Mouse (Mus musculus) testis, postnatal 10 days (tissue): ENCODE measurements around the gene Gspt1.
"Not testable (repeated sequence)": the region's sequence is repeated elsewhere in the genome, so short reads cannot be mapped to it uniquely, and the experiment has no call there.

Experiments used
- DNase-seq: peaks from one replicate; pipeline ENCODE4 v3.0.0; 2021; ENCODE audit warnings: low spot score

Gene Gspt1

GRCm38 (mm10) chr16:11253898-11254722 is at the start of gene Gspt1:
Gene Gspt1 (minus strand): TSS chr16:11254325.
- DNase-seq: peak; percentile 96

GRCm38 (mm10) chr16:11303741-11304140 is 49.6 kb upstream of the Gspt1 start:
- DNase-seq: no peak

DNA sequence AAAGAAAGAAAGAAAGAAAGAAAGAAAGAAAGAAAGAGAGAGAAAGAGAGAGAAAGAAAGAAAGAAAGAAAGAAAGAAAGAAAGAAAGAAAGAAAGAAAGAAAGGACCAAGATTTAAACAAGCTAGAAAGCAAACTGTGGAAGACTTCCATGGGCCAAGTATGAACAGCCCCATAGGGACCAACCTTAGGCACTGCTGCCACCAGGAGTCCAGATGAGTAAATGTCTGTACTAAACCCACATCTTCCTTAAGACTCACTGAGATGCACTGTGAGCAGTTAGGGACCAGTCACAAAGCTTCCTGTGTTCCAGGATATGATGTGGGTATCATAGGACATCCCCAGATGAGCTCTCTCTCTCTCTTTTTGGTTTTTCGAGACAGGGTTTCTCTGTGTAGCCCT is 43.6 kb upstream of the Gspt1 start:
- DNase-seq: not testable (repeated sequence)

- not testable (repeated sequence) for DNase-seq
Observed at GRCm38 (mm10) chr16:11295583-11295982, 41.5 kb upstream of the Gspt1 start.

DNA sequence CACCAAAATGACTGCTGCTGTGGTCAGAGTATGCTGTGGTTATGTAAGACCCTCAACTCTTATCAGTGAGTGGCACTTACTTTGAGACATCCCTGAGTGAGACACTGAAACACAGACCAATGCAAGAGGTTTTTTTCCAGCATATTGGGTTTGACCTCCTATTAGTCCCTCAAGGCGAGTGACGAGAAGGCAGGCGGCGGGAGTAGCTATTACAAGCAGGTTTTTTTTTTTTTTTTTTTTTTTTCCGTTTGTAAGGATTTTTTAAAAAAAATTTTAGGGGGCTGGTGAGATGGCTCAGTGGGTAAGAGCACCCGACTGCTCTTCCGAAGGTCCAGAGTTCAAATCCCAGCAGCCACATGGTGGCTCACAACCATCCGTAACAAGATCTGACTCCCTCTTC is 34.7 kb upstream of the Gspt1 start:
- not testable (repeated sequence) for DNase-seq

- DNase-seq: no peak
Observed at GRCm38 (mm10) chr16:11285949-11286348, 31.8 kb upstream of the Gspt1 start.

DNA sequence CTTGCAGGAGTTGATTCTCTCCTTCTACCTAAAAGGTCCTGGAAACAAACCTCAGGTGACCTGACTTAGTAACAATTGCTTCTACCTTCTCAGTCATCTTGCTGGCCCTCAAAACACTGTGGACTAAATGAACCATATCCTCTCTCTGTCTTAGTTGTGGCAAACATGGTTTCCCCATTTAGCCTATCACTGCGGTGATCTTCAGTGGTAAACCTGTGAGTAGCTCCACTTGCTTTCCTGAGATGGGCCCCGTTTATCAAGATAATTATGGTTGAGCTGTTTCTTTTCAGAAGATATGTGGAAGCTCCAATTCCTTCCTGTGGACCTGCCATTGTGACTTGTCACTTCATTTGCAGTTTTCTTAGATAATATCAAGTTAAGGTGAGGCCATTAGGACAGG is 30.8 kb upstream of the Gspt1 start:
- DNase-seq: no peak

GRCm38 (mm10) chr16:11282655-11283232 is 28.6 kb upstream of the Gspt1 start:
- no peak for DNase-seq

DNA sequence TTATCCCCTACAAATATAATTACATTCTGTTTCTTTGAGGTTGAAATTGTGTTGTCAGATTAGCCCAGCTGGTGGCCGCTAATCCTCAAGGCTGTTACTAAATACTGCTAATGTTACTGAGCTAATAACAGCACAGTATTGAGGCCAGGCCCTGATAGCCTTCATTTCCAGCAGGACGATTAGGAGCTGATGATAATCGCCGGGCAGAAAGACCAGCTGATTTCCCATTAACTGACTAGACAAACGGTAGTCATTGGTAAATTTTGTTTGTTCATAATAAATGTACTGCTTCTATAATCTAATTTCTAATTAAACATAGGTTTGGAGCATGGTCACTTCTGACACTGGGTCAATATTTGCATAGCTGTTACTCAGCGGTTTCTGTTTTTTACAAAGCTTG is 24.7 kb upstream of the Gspt1 start:
- no peak for DNase-seq

DNA sequence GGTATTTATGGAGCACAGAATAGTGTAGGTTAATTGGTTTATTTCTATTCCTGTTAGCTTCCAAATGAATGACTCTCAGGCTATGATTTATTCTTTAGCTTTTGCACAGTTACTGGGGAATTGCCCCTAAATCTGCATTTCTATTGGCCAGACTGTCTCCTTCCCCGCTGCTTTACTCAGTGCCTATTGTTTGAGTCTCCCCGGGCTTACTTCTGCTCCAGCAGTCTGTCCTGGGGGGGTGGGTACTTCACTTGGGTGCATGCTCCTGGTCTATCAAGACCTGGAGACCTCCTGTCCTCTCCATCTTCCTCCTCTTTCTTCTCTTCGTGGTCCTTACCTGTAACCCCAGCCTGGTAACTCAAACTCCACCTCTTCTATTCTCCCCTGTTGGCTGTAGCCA is 22.8 kb upstream of the Gspt1 start:
- DNase-seq: no peak

- no peak for DNase-seq
Observed at GRCm38 (mm10) chr16:11271073-11271472, 16.9 kb upstream of the Gspt1 start.

DNA sequence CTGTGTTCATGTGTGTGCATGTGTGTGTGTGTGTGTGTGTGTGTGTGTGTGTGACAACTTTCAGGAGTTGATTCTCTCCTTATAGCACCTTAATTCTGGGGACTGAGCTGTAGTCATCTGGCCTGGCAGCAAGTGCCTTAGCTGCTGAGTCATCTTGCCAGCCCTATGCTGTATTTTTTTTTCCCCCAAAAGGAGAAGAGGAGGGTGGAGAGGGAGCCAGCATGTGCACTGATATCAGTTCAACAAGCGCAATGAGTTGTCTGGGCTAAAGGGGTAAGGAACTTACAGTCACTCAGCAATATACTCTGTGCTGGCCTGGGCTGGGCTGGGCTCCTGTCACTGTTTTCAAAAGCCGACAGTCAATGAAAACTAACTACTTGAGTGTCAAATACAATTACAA is 16.5 kb upstream of the Gspt1 start:
- no peak for DNase-seq

GRCm38 (mm10) chr16:11269808-11270207 is 15.7 kb upstream of the Gspt1 start:
- DNase-seq: no peak

GRCm38 (mm10) chr16:11266556-11266955 is 12.4 kb upstream of the Gspt1 start:
- no peak for DNase-seq

DNA sequence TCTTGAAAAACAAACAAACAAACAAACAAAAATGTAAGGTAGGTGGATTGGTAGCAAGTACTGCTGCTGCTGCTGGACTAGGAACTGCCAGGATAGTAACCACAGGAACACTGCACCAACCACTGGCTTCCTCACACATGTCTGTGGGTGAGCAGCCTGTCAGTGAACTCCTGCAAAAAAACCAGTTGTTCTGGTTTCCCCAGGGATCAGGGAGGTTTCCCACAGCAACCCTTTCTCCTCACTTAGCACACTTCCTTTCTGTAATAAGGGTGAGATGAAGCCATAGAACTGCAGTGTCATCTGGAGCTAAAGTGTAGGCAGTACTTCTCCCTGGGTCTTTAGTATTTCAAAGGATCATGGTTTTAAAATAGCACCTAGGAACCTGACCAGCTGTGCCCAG is 9.1 kb upstream of the Gspt1 start:
- no peak for DNase-seq

DNA sequence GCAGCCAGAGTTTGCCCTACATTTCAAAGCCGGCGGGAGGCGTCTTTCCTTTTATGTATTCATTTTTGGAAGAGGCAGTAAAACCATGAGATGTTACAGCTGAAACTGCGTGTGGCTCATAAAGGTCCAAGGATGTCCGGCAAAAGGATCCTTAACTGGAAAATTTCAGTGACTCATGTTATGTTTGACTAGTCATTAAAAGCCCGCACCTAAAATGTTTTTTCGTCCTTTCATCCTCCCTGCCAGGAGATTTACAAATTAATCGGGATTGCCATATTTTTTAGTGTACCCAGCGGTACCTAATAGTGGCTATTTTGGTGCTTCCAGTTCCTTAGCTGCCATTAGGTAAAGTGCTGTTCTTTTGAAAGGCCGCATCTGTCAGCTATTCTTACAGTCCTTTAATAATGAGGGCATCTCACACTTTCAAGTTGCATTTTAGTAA is 619 bp upstream of the Gspt1 start:
- no peak for DNase-seq

DNA sequence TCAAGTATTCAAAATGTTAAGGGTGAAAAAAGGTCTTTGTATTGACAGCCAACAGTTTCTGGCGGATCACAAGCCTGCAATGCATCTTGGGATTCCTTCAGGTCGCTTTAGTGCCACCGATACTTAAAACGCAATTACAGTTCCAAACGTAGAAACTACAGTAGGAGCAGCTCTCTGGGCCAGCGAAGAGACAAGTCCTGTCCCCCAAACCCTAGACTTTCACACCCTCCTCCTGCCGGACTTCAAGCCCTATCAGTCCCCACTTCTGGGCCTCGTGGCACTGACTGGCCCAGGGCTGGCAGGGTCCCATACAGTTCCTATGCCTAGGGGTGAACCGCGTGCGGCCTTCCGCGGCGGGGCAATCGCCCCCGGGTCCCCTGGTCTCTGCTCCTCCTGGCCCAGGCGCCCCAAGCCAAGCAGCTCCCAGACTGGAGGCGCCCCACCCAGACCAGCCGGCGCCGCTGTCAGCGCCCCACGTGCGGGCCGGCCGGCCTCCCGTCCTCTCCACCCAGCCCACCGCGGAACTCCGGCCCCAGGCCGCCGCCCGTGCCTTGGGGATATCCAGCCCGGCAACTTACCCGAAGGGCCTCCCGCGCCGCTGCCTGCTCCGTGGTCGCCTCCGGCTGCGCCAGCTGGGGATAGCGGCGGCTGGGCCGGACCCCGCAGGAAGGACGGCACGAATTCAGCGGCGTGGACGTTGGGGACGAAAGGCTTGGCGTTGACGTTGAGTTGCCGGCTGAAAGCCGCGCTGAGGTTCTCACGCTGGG is 877 bp downstream of the Gspt1 start:
- peak; percentile 75 for DNase-seq

DNA sequence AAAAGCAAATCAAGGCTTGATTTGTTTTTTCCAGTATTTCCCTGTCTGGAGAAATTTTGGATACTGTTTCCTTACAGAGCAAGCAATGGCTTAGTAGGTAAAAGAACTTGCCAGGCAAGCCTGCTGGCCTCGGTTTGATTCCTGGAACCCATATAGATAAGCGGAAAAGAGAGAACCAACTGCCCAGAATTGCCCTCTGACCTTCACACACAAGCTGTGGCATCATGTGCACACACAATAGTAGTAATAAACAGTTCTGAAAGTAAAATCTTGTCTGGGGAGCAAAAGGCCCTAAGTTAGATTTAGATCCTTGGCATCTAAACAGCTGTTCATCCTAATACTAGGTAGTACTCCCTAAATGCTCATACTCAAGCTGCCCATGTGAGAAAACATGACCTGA is 6.3 kb downstream of the Gspt1 start:
- no peak for DNase-seq

DNA sequence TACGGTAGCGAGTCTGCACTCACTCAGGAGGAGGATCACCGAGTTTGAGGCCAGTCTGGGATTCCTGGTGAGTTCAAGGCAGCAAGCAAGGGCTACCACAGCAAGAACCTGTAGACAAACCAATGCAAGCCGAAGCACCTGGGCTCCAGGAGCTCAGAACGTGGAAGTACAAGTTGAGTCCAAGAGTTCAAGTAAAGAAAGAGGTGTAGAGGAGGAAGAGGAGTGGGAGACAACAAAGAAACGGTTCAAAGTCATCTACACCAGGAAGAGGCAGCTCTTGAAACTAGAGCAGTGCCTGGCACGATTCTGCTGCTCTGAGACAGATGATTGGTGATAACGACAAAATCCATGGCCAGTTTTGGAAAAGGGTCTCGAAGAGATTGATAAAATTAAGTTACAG is 8.4 kb downstream of the Gspt1 start:
- DNase-seq: no peak

GRCm38 (mm10) chr16:11242401-11242800 is 11.7 kb downstream of the Gspt1 start:
- no peak for DNase-seq

DNA sequence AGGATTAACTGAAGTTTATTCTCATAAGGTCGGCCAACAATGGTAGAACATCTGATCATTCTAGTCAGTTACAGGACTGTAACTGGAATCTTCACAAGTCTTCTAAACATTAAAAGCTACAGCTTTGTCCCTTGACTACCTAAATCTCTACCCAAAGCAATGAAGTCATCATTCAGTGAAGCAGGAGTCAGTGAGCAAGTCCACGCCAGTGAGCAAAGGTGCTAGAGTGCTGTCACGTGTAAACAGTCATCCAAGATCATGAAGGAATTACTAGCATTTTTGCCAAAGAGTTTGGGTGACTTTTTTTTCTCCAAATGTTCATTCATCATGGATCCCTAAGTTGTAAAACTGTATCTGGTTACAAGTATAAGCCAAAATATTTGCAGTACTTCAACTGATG is 36.3 kb downstream of the Gspt1 start:
- DNase-seq: no peak

DNA sequence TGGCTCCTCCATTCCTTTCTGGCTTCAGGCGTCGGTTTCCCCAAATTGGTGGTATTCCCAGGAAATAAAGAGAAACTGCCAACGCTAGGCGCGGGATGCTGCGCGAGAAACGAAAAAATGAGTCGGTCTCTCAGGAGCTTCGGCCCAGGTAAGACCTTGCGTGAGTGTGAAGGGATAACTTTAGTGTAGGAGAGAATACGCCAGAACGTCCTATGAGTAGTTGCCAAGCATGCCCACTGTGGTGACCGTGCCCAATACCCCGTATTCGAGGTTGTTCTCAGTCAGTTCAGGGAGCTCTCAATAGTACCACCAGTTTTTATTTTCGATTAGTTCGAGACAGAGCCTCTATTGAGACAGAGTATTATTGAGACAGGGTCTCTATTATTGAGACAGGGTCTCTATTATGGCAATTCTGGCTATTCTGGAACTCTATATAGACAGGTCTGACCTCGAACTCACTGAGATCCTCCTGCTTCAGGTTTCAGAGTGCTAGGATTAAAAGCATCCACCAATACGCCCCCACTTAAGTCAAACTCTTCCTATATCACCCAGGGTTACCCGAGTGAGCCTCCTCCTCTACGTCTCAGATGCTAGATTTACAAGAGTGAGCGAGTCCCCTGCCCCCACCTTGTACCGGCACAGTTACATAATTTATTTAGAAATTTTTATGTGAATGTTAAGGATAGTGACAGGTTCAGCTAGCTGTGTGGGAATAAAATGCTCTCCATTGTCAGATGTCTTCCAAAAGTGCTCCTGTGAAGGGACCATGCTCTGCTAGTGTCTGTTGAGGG is 50.3 kb downstream of the Gspt1 start:
- DNase-seq: no peak
